Mouse (Mus musculus) kidney, embryonic 15.5 days (tissue): Measurements from ENCODE around the gene Cldn10. TPM values are rescaled to one million over a fixed set of nuclear protein-coding genes. Genes with fewer than 3 reads are reported as not detected.

Source experiments
- ATAC-seq: fragments of 200-750 bp; cut with Nextera tagmentation; replicated peaks from 2 replicates; pipeline ENCODE4 v1.8.0; 2017; ENCODE audit warnings: moderate TSS enrichment; ENCODE audit not compliant: low FRiP score
- H3K27ac ChIP-seq: fragments of 300-500 bp; sonication (generic); 2 replicates; pipeline ENCODE4 v1.5.1; 2015; ENCODE audit warnings: mild to moderate bottlenecking, inconsistent platforms
- H3K27me3 ChIP-seq: fragments of 300-500 bp; sonication (generic); 2 replicates; pipeline ENCODE4 v1.6.1; 2015; ENCODE audit warnings: inconsistent platforms
- H3K36me3 ChIP-seq: fragments of 300-500 bp; sonication (generic); 2 replicates; pipeline ENCODE4 v1.6.1; 2015; ENCODE audit warnings: inconsistent platforms
- H3K4me1 ChIP-seq: fragments of 300-500 bp; sonication (generic); 2 replicates; pipeline ENCODE4 v1.6.1; 2015; ENCODE audit warnings: inconsistent platforms
- H3K4me2 ChIP-seq: fragments of 300-500 bp; sonication (generic); 2 replicates; pipeline ENCODE4 v1.6.1; 2015; ENCODE audit warnings: moderate library complexity, mild to moderate bottlenecking, inconsistent platforms
- H3K4me3 ChIP-seq: fragments of 300-500 bp; sonication (generic); replicated peaks from 2 replicates; pipeline ENCODE4 v1.5.1; 2015; ENCODE audit warnings: mild to moderate bottlenecking, inconsistent platforms
- H3K9ac ChIP-seq: fragments of 300-500 bp; sonication (generic); 2 replicates; pipeline ENCODE4 v1.6.1; 2015; ENCODE audit warnings: mild to moderate bottlenecking, inconsistent platforms
- H3K9me3 ChIP-seq: fragments of 300-500 bp; sonication (generic); replicated peaks from 2 replicates; pipeline ENCODE4 v1.6.1; 2016; ENCODE audit warnings: inconsistent platforms
- WGBS: fragments of 180-500 bp; shearing (Covaris S2); methylation state at CpG from one replicate; pipeline ENCODE4 v1.1.7; 2015; ENCODE audit warnings: mixed read lengths; 5-methylcytosine and 5-hydroxymethylcytosine counted together
- polyA plus RNA-seq: library from polyadenylated mRNA; unstranded; fragments of >200 nt; fragmentation: Nextera tagmentation; extraction: Ambion mirVana; gene quantifications from 2 replicates; pipeline ENCODE4 v1.2.1, GENCODE M21; 2015

The Cldn10 gene
- polyA plus RNA-seq, 1 experiment from 2014 or later, result 22.8 TPM

- Histone ChIP-seq H3K9ac (no peak overlapping the region), H3K4me1 (0 out of 2 replicates have a peak, but pooled peaks cover 3% of the 10 kb centered on the region), H3K27me3 (no peaks in the 10 kb centered on the region), H3K4me3 (no peak overlapping the region), H3K4me2 (no peak overlapping the region), H3K36me3 (peaks cover 33% of the 10 kb centered on the region), H3K27ac (no peak overlapping the region), H3K9me3 (no peaks in the 10 kb centered on the region)
- 94% methylated on average over 4 of the region's 4 CpGs for WGBS
- ATAC-seq, result no peak
Measured at GRCm38 (mm10) chr14:118874126-118874525, 86.4 kb downstream of the Cldn10 start.

- Histone ChIP-seq H3K27me3 (no peaks in the 10 kb centered on the region), H3K4me2 (no peak overlapping the region), H3K36me3 (peaks cover 41% of the 10 kb centered on the region), H3K9ac (no peak overlapping the region), H3K27ac (peak overlapping the region; percentile 54; the same call in 1 of the 2 replicates), H3K4me3 (no peak overlapping the region), H3K9me3 (no peaks in the 10 kb centered on the region), H3K4me1 (0 out of 2 replicates have a peak, but pooled peaks cover 3% of the 10 kb centered on the region)
- peak; percentile 37; the same call in 1 of the 2 replicates for ATAC-seq
- 40% methylated on average over 10 of the region's 10 CpGs for WGBS
Measured at GRCm38 (mm10) chr14:118874786-118875415, 87.2 kb downstream of the Cldn10 start.

- peaks cover 69% of the 10 kb centered on the region for H3K36me3 ChIP-seq
Measured at GRCm38 (mm10) chr14:118878346-118878910, 90.7 kb downstream of the Cldn10 start.

GRCm38 (mm10) chr14:118880696-118881095 is 93.0 kb downstream of the Cldn10 start:
- no peaks in the 10 kb centered on the region for H3K27me3 ChIP-seq
- peaks cover 75% of the 10 kb centered on the region for H3K36me3 ChIP-seq
- H3K27ac ChIP-seq, result no peak overlapping the region
- no peak for ATAC-seq
- H3K4me2 ChIP-seq, result no peak overlapping the region
- no peak overlapping the region for H3K9ac ChIP-seq
- WGBS, result 83% methylated on average over 10 of the region's 10 CpGs
- H3K9me3 ChIP-seq, result no peaks in the 10 kb centered on the region
- no peak overlapping the region for H3K4me3 ChIP-seq
- H3K4me1 ChIP-seq, result peaks cover 8% of the 10 kb centered on the region; the same call in 1 of the 2 replicates

More at GRCm38 (mm10) chr14:118878346-118878910, 90.7 kb downstream of the Cldn10 start:
- H3K4me3 ChIP-seq, result no peak overlapping the region
- H3K27me3 ChIP-seq, result no peaks in the 10 kb centered on the region
- no peak overlapping the region for H3K9ac ChIP-seq
- H3K4me1 ChIP-seq, result peaks cover 7% of the 10 kb centered on the region; the same call in 1 of the 2 replicates
- no peaks in the 10 kb centered on the region for H3K9me3 ChIP-seq
- H3K27ac ChIP-seq, result no peak overlapping the region
- H3K4me2 ChIP-seq, result no peak overlapping the region
- ATAC-seq, result no peak
- 88% methylated on average over 11 of the region's 11 CpGs for WGBS

GRCm38 (mm10) chr14:118883344-118884249 is 95.9 kb downstream of the Cldn10 start:
- H3K4me3 ChIP-seq, result no peak overlapping the region
- peak overlapping the region; percentile 6; the same call in 1 of the 2 replicates for H3K4me2 ChIP-seq
- peak; percentile 83 for ATAC-seq
- H3K9ac ChIP-seq, result no peak overlapping the region
- H3K9me3 ChIP-seq, result no peaks in the 10 kb centered on the region
- peak overlapping the region; percentile 56 for H3K27ac ChIP-seq
- peaks cover 8% of the 10 kb centered on the region; the same call in 1 of the 2 replicates for H3K4me1 ChIP-seq
- no peaks in the 10 kb centered on the region for H3K27me3 ChIP-seq
- 68% methylated on average over 18 of the region's 18 CpGs for WGBS
- H3K36me3 ChIP-seq, result peaks cover 76% of the 10 kb centered on the region

- no peak overlapping the region for H3K4me3 ChIP-seq
- H3K9ac ChIP-seq, result no peak overlapping the region
- WGBS, result 69% methylated on average over 7 of the region's 7 CpGs
- peaks cover 8% of the 10 kb centered on the region; the same call in 1 of the 2 replicates for H3K4me1 ChIP-seq
- H3K36me3 ChIP-seq, result peaks cover 76% of the 10 kb centered on the region
- no peaks in the 10 kb centered on the region for H3K27me3 ChIP-seq
- ATAC-seq, result peak; percentile 13; the same call in 1 of the 2 replicates
- H3K9me3 ChIP-seq, result no peaks in the 10 kb centered on the region
- peak overlapping the region; percentile 56; the same call in 1 of the 2 replicates for H3K27ac ChIP-seq
- no peak overlapping the region for H3K4me2 ChIP-seq
Measured at GRCm38 (mm10) chr14:118884250-118884556, 96.5 kb downstream of the Cldn10 start.

- WGBS, result 87% methylated on average over 4 of the region's 4 CpGs
Measured at GRCm38 (mm10) chr14:118890101-118890500, 102.4 kb downstream of the Cldn10 start.

GRCm38 (mm10) chr14:118895228-118895627 is 107.5 kb downstream of the Cldn10 start:
- no peaks in the 10 kb centered on the region for H3K27me3 ChIP-seq
- H3K27ac ChIP-seq, result peak overlapping the region; percentile 59
- ATAC-seq, result peak; percentile 30; the same call in 1 of the 2 replicates
- H3K4me3 ChIP-seq, result no peak overlapping the region
- no peak overlapping the region for H3K4me2 ChIP-seq
- H3K9ac ChIP-seq, result no peak overlapping the region
- no peaks in the 10 kb centered on the region for H3K4me1 ChIP-seq
- H3K36me3 ChIP-seq, result peaks cover 38% of the 10 kb centered on the region
- H3K9me3 ChIP-seq, result no peaks in the 10 kb centered on the region
- 75% methylated on average over 7 of the region's 7 CpGs for WGBS

More at GRCm38 (mm10) chr14:118890101-118890500, 102.4 kb downstream of the Cldn10 start:
- Histone ChIP-seq H3K4me1 (no peaks in the 10 kb centered on the region), H3K4me2 (no peak overlapping the region), H3K27ac (no peak overlapping the region), H3K4me3 (no peak overlapping the region), H3K9ac (no peak overlapping the region), H3K9me3 (no peaks in the 10 kb centered on the region), H3K36me3 (peaks cover 49% of the 10 kb centered on the region), H3K27me3 (no peaks in the 10 kb centered on the region)
- ATAC-seq, result no peak

GRCm38 (mm10) chr14:118895655-118896054 is 107.9 kb downstream of the Cldn10 start:
- Histone ChIP-seq H3K27ac (peak overlapping the region; percentile 59), H3K4me2 (no peak overlapping the region), H3K27me3 (no peaks in the 10 kb centered on the region), H3K4me1 (no peaks in the 10 kb centered on the region), H3K36me3 (peaks cover 42% of the 10 kb centered on the region), H3K9ac (no peak overlapping the region), H3K9me3 (no peaks in the 10 kb centered on the region), H3K4me3 (no peak overlapping the region)
- WGBS, result 65% methylated on average over 10 of the region's 10 CpGs
- ATAC-seq, result peak; percentile 59

GRCm38 (mm10) chr14:118899940-118900339 is 112.2 kb downstream of the Cldn10 start:
- no peak overlapping the region for H3K4me2 ChIP-seq
- H3K36me3 ChIP-seq, result peaks cover 67% of the 10 kb centered on the region
- 0 out of 2 replicates have a peak, but pooled peaks cover 3% of the 10 kb centered on the region for H3K4me1 ChIP-seq
- no peak overlapping the region for H3K4me3 ChIP-seq
- H3K27me3 ChIP-seq, result no peaks in the 10 kb centered on the region
- no peak overlapping the region for H3K27ac ChIP-seq
- no peak overlapping the region for H3K9ac ChIP-seq
- WGBS, result 80% methylated on average over 11 of the region's 11 CpGs
- no peaks in the 10 kb centered on the region for H3K9me3 ChIP-seq
- no peak for ATAC-seq

- WGBS, result 98% methylated on average over 1 of the region's 1 CpGs
- H3K9ac ChIP-seq, result no peak overlapping the region
Measured at GRCm38 (mm10) chr14:118900911-118901310, 113.2 kb downstream of the Cldn10 start.

More at GRCm38 (mm10) chr14:118900911-118901310, 113.2 kb downstream of the Cldn10 start:
- Histone ChIP-seq H3K4me1 (0 out of 2 replicates have a peak, but pooled peaks cover 3% of the 10 kb centered on the region), H3K4me2 (no peak overlapping the region), H3K27ac (no peak overlapping the region), H3K9me3 (no peaks in the 10 kb centered on the region), H3K4me3 (no peak overlapping the region), H3K36me3 (peaks cover 65% of the 10 kb centered on the region), H3K27me3 (no peaks in the 10 kb centered on the region)
- no peak for ATAC-seq
